Mouse (Mus musculus): ENCODE measurements around the gene Dync1i1. TPM values are rescaled to one million over a fixed set of nuclear protein-coding genes. Genes with fewer than 3 reads are reported as not detected.

Gene Dync1i1
- total RNA-seq, 1 experiment from 2014 or later: 0.89 TPM

GRCm38 (mm10) chr6:6070015-6070414, 344.6 kb downstream of the Dync1i1 start:
- ATAC-seq (replicated peaks in 1 of 2; ENCODE audit: insufficient read depth in 1 of 2, low FRiP score in 2 of 2, low TSS enrichment in 1 of 2, low read depth in 1 of 2, poor library complexity in 2 of 2, severe bottlenecking in 2 of 2): no peak

GRCm38 (mm10) chr6:6071038-6071437, 345.6 kb downstream of the Dync1i1 start:
- no peak for ATAC-seq (replicated peaks in 1 of 2; ENCODE audit: insufficient read depth in 1 of 2, low FRiP score in 2 of 2, low TSS enrichment in 1 of 2, low read depth in 1 of 2, poor library complexity in 2 of 2, severe bottlenecking in 2 of 2)

DNA sequence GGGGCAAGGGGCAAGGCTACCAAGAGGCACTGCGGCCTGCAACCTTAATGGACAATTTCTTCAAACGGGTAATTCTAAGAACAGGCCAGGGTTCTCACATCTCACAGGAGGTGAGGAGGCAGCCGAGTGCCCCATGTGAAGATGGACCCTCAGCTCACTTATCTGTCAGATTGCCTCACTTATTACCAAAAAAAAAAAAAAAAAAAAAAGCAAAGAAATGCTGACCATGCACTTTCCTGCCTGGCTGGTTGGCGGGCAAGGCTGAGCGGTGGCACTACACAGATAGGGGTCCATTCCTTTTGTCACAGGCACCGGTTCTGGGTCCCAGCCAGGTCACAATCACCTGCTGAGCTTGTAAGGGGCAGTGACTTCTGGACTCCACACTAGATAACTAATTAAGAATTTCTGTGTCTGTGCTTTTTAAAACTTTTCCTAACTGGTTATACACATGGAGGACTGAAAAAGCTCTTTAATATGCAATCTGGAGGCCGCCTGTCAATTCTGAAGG, 350.6 kb downstream of the Dync1i1 start:
- no peak for ATAC-seq (replicated peaks in 1 of 2; ENCODE audit: insufficient read depth in 1 of 2, low FRiP score in 2 of 2, low TSS enrichment in 1 of 2, low read depth in 1 of 2, poor library complexity in 2 of 2, severe bottlenecking in 2 of 2)

DNA sequence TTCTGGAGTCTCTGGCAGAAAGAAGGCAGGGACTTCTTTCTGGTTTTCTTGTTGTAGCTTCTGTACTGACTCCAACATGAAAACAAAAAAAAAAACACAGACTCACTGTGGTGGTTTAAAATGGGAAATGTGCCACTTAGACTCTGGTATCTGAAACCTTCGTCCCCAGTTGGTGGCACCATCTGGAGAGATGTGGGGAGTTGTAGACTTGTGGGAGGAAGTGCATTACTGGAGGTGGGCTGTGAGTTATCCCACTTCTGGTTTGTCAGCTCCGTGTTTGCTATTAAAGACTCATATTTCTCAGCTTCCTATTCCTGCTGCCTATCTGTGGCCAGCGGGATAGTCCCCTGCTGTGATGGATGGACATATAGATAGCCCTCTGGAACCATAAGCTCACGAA, 351.8 kb downstream of the Dync1i1 start:
- ATAC-seq (replicated peaks in 1 of 2; ENCODE audit: insufficient read depth in 1 of 2, low FRiP score in 2 of 2, low TSS enrichment in 1 of 2, low read depth in 1 of 2, poor library complexity in 2 of 2, severe bottlenecking in 2 of 2): peak; percentile 65 to 81

Other genes starting within 250 kb of the Dync1i1 start
- 0.38 TPM in 1 of 2 replicates, not detected in the other for gene Pdk4, start 229.3 kb upstream of the Dync1i1 start, total RNA-seq (2017)